Mouse (Mus musculus) heart, adult 11 months (tissue): Measurements from ENCODE around the gene Stkld1.

Source experiments
- DNase-seq: peaks from one replicate; pipeline ENCODE4 v3.0.0; 2022

The Stkld1 gene

DNA sequence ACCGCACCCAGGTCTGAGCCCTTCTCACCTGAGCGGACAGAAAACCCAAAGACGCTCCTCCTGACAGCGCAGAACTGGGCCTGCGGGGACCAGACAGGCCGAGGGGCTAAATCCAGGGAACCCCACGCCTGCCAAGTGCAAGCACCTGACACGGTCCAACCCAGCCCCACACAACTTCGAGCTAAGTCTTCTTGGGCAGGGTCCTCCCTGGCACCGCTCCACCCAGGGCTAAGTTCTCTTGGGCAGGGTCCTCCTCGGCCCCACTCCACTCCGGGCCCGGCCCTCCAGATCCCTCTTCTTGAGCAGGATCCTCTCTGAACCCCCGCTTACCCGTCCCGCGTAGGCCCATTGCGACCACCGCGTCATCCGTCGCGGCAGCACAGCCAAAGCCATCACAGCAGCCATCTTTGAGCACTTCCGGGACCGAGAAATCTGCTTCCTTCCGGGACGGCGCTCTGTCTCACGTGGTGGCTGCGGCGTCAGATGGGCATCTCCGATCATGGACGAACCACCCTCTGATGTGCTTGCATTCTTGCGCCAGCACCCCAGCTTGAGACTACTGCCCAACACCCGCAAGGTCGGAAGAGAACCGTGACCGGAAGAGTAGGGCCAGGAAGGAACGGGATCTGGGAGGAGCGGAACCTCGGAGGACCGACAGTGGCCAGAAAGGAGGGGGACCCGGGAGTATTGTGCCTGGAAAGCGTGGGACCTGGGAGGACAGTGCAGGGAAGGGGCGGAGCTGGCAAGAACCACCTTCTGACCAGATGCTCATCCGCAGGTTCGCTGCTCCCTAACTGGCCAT is 17.7 kb upstream of the Stkld1 start, which contains the start of the genes Surf2 and Surf1:
Gene Surf2 (plus strand): TSS at position 441 of the 802 bp plus-strand sequence.
Gene Surf1 (minus strand): TSS at position 604 of the 802 bp plus-strand sequence.
- DNase-seq, result peak; percentile 99

DNA sequence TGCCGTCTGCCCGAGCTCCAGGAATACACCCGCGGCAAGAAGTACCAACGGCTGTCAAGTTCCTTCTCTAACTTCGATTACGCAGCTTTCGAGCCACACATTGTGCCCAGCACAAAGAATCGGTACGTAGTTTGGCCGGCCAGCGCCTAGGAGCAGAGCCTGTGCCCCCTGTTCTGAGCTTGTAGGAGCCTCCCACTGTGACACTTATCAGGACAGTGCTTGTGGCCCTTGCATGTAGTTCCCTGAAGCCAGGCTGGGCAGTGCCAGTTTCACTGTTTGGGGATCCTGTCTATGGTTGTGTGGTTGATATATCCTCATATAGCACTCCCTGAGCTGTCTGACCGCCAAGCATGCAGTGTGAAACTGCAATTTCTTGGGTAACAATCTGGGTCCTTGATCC is 17.1 kb upstream of the Stkld1 start:
- no peak for DNase-seq

DNA sequence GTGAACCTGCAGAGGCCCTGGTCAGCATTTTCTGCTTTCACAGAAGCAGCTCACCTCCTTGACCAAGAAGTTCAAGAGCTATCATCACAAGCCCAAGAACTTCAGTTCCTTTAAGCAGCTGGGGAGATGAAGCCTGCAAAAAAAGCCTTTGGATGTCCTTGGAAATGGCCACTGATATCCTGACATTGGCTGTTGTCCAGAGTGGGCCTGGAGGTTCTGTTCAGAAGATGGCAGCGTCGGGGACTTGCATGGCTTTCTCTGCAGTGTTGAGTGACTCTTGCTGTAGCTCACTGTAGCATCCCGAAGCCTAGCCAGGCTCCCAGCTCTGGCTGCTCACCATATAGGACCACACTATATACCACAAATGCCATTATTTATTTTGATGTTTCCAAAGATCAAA is 14.2 kb upstream of the Stkld1 start:
- DNase-seq, result no peak

DNA sequence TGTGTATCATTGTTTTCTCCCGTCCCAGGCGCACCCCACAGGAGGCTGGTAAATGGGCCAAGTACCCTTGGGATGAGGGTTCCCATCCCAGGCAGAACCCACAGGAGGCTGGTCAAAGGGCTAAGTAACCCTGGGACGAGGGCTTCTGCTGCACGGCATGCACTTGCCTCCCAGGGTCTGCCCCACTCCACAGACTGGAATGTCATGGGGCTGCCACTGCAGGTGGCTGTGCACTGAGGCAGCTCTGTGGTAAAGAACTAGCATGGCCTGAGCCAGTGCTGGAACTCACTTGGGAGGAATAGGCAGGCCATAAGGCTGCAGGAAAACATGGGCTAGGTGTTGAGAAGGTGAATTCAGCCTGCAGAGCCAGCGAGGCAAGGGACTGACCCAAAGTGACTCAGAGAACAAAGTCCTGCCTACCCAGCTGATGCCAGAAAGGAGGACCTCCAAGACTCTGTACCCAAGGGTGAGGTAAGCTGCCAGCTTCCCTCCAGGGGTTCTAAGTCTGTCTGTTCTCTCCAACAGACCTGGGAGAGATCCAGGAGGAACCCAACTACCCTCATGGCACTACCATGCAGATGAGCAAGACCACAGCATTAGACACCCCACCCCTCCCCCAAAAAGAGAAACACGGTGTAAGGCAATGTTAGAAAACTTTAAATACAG is 13.5 kb upstream of the Stkld1 start:
- no peak for DNase-seq

DNA sequence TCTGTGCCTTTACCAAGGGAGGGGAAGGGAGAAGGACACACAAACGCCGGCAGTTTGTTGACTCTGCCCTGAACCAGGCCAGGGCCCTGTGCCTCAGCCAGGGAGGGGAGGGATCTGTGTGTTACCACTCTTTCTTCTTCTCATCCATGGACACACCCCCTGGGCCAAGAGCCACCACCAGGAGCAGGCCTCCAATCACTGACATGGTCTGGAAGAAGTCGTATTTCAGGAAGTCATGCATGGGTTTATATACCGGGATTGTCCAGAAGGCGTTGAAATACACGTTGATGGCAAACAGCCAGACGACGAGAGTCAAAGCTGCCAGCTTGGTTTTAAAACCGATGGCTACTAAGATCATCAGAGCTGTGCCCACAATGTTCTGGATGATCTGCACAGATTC is 12.1 kb upstream of the Stkld1 start:
- peak; percentile 94 for DNase-seq

DNA sequence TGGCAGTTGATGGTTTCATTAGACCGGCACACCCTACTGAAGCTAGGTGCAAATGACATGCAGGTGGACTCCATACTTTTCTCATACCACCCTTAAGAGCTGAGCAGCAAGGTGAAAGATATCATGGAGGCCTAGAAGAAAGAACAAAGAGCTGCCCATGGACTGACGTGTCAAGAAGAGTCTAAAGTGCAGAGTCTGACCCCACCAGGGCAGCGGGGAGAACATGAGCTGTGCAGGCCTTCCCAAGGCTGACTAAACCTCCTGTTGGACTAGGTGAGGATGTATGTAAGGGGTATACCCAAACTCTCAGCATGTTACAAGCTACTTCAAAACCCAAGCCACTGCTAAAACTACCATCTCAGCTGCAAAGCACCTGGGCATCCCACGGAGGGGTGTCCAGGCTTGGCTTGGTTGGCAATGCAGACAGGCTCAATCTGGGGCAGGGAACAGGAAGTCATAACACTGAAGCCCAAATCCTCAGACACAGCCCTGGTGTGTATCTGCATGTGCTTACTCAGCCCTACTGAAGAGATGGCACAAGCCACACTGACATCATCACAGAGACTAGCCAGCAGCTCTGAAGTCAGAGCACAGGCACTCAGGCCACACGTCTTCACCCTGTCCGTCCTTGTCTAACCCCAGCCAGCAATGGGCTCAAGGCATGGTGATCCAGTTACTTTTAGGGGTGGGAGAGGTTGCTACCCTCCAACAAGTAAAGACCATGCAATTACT is 5.9 kb upstream of the Stkld1 start:
- DNase-seq, result no peak

DNA sequence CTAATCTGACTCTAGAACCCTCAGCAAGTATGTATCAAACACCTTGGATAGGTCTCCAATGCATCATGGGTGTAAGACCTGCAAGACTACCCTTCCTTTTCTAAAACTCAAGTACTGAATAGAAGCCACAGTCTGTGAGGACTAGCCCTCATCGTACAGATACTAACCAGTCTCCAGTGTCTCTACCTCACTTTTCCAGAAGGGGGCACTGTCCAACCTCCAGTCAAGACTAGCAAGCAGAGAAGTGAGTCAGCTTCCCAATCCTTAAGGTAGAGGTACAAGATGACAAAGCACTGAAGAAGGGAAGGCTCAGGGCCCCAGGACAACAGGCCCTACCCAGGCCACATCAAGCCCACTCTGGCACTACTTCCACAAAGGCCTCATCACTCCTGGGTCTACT is 3.5 kb upstream of the Stkld1 start:
- DNase-seq, result no peak

DNA sequence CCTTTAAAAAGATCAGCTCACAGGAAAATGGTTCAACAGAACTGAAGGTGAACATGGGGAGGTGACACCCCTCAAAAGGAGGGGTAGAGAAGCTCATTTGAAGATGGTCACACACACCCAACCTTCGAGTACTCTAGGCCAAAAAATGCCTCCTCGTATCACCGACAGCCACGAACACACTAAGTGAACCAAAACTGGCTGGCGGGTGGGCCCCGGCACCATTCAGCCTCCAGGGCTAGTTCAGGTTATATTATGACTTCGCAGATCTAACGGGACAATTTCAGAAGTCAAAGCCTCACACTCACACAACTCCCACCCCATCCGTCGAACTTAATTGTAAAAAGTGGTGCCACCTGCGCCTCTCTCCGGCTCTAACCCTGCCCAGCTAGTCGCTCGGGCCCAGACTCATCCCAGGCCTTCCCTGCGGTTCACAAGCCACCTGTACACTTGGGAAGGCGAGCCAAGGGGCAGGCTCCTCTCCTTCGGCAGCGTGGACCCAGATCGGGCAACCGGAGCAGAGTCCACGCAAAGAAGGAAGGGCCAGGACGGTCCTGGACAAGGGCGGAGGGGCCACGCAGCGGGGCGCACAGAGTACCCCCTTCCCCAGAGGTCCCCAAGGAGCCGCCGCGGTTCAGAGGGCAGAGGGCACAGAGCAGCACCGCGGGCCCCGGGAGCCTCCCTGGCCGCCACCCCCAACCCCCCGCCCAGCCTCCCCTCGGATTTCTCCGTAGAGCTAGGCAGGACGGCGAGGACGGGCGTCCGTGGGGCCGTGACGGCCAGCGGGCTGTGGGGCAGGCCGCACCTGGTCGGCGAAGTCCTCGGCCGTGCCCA is 1.2 kb upstream of the Stkld1 start:
- no peak for DNase-seq

DNA sequence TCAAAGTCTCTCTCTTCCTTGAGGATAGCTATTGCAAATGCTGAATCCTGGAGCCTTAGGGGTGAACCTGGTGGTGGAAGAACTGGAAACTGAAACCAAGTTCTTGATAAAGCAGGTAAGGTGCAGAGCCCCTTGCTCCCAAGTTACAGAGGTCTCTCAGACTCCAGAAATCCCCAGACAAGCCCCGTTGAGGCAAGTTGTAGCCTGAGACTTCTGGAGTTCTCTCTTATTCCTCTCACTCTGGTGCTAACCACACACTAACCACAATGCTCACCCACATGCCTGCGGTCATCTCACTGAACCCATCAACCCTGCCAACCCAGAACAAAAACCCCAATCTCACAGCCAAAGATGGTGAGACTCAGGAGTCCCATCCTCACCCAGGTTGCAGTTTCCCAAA is 1.4 kb downstream of the Stkld1 start:
- no peak for DNase-seq

DNA sequence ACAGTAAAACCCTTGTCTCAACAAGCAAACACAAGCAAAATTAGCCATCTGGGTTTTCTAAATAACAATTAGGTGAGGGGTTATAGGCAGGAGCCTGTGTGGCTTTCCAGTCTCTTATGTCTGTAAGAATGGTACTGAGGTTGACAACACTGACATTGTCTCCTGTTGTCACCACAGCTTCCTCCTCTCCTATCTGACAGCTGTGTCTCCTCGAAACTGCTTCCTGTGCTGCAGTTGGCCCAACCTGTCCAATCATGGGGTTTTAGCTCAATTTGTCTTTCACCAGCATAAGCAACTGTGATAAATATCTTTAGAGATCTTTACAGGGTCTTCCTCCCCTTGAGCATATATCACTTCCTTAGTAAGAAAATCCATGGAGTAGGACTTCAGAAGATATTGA is 2.6 kb downstream of the Stkld1 start:
- DNase-seq, result no peak

DNA sequence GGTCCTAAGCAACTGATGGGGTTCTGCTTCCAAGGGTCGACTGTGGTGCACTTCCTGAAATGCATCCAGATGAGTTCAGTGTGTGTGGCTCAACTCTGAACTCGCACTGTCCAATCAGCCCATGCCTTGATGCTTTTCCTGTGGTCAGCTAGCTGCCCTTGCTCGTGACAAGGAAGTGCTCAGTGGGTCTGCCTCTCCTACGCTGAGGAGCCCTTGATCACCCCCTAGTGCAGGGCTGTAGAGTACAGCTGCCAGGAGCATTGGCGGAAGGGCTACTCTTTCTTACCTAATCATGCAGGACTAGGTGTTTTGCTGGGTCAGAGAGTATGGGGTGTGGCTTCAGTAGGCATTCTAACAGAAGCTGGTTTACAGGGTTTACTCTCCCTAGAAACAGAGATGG is 7.7 kb downstream of the Stkld1 start:
- DNase-seq, result peak; percentile 95

DNA sequence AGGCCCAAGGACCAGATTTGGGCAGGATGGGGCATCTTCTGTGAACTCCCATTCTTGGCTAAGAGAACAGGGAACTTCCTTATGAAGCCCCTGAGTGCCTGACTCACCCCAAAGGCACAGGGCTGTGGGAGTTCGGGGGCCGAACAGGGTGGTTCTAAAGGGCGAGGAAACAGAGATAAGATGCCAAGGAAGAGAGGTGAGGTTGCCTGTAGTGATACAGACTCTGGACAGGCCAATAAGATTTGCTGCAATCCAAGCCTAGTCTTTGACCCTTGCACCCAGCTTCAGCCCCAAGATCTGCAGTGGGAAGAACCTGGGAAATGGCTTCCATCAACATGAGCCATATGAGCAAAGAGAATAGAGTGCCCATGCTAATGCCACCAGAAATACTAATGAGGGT is 9.4 kb downstream of the Stkld1 start:
- DNase-seq, result no peak

DNA sequence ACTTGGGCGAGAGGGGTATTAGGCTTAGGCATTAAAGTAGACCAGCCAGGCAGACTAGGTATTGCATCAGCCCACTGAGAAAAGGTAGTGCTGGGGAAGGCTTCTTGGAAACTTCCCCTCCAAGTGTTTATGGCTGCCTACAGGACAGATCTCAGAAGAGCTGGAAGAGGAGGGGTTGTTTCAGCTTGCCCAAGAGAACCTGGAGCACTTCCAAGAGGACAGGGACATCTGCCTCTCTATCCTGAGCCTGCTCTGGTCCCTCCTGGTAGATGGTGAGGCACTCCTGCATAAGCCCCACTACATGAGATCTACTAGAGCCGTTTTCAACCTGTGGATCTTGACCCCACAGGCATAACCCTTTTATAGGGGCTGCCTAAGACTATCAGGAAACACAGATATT is 16.6 kb downstream of the Stkld1 start:
- DNase-seq, result no peak

DNA sequence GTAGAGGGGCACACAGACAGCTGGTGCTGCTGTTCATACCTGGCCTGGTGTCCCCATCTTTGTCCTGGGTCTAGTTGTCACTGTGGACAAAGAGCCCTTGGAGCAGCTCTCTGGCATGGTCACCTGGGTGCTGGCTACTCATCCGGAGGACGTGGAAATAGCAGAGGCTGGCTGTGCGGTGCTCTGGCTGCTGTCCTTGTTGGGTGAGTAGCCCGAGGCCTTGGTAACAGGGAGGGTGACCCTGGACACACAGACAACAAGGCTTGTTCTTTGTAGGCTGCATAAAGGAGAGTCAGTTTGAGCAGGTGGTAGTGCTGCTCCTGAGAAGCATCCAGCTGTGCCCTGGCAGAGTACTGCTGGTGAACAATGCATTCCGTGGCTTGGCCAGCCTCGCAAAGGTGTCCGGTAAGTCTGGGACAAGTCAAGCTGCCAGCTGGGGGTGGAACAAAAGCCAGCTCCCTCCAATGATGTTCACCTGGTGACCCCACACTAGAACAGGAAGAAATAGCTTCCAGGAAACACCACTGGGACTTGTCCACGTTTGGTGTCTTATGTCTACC is 17.6 kb downstream of the Stkld1 start:
- no peak for DNase-seq

DNA sequence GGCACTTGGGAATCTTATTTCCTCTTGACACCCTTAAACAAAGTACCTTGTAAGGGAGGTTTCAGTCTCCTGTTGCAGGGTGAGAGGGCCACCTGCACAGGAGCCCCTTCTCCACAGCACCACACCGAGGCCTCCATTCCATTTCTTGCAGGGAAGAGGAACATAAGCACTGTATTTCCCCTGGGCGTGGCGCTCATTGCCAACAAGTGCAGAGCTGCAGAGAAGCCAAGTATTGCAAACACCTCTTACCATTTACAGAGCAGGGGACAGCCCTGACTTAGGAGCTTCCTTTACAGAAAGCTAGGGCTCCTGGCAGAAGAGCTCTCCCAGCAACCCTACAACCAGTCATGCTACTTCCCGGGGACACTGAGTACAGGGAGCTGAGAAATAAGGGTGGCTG is 18.3 kb downstream of the Stkld1 start:
- DNase-seq, result no peak

DNA sequence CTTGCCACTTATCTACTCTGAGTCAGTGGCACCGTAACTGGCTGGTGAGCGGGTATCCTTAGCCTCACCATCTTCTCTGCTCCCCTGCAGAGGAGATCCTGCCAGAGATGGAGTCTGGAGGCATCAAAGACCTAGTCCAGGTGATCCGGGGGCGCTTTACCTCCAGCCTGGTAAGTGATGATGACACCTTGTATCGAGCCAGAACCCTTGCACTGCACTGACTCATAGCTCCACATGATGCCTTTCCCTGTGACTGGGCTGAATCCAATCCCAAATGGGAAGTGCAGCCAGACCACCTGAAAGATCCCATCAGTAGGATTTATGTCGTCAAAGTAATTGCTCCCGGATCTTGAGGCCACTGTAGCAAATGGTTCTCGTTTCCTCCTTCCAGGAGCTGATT is 19.0 kb downstream of the Stkld1 start:
- DNase-seq, result no peak

DNA sequence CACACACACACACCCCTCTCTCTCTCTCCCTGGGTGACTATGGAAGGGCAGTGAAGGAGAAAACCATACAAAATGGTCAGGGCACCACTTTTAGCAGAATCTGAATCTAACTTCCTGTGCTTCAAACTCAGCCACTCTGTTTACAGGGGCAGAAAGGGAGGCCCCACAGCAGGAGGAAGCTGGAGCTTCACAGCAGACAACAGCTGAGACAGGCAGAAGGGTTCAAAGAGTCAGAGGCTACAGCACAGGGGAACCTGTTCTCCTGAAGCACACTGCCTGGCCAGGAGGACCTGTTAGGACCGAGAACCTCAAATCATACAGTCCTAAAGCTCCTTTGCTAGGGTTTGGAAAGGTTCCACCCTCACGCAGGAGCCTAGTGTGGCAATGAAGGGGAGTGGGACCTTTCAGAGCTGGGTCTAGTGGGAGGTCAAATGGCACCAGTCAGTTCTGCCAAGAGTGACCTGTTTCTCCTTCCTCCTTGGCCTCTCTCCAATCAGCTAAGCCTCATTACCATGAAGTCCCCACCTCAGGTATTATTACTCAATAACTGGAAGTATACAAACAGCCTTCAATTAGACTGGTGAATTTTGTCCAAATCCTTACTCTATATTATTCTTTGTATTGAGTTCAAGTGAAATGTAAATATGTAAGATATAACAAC is 21.0 kb downstream of the Stkld1 start:
- no peak for DNase-seq

DNA sequence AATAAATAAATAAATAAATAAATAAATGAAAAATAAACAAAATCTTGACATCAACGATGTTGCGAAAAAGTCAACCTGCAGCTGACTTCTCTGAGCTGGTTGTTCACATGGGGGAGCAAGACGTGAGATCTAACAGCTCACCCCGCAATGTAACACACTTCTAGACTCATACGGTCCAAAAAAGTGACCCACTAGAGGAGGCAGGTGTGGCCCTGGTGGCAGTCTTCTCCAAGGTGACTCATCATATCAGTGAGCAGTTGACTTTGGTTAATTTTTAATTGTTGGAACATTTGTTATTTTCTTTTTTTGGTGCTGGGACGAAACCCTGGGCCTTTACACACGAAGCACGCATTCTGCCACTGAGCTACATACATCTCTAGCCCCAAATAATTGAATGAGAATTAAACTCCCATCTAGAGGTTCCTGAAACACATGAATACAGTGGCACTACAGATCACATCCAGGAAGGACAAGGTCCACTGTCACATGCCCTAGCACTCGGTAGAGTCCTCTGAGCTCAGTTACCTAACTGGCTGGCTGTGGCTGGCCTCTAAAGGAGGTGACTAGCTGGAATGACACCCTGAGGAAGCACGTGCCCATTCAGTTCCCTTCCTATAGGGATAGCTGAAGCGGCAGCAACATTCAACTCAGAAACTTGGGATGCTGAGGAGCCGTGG is 23.1 kb downstream of the Stkld1 start:
- DNase-seq, result no peak

DNA sequence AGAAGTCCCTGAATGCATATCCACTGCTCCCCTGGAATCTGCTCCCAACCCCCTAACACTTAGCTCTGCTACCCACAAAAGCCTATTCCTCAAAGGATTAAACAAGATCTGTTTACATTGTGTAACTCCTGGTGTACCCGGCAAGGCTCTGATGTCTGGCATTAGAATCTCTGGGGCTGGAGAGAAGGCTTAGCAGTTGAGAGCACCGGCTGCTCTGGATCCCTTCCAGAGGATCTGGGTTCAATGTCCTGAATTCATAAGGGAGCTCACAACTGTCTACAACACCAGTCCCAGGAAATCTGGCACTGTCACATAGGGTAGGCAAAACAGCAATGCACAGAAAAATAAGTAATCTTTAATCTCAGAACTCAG is 23.6 kb downstream of the Stkld1 start:
- DNase-seq, result no peak

DNA sequence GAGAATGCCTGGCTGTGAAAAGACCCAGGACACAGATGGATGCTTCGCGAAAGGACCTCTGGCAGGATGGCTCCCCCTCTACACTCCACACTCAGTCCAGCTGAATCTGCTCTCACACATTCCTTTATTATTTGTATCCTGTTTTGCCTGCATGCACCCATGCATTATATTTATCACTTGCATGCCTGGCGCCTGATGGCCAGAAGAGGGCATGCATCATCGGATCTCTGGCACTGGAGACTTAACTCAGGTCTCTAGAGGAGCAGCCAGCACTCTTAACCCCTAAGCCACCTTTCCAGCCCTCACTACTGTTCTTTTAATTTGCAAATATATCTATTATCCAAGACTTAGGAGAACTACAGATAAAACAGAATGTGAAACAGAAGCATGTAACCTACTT is 26.9 kb downstream of the Stkld1 start:
- no peak for DNase-seq

DNA sequence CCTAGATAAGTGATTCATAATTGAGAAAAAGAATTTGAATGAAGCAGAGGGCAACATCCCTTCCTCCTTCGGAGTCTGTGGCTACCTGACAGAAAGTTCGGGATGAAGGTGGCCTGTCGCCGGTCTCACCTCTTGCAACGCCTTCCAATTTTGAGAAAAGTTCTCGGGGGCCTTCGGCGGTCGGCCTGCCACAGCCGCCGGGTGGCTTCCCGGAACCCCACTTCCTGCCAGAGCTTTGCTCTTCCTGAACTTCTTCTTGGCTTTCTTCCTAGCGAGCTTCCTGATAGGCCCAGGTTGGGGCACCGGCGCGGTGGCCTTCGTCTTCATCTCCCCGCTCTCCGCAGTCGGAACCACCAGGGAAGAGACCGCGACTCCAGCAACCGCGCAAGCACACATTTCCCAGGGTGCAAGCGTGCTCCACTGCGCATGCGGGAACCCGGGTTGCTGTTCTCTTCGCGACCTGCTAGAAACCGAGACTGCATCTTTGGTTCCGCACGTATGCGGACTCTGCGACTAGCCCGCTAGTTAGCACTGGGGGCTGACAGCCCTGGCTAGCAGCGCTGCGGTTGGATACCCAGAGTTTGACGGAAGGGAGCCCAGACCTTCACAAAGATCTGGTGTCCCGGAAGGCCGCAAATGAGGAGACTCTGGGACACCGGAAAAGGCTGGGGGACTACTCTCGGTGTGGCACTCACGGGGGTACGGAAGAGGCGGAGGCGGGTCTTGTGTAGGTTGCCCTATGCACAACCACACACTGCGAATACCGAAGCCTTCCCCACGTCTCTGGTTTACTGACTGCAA is 30.3 kb downstream of the Stkld1 start, which contains the start of gene Rexo4:
Gene Rexo4 (minus strand): TSS at position 464 of the 801 bp plus-strand sequence.
- DNase-seq, result peak; percentile 99
